Mouse (Mus musculus) stomach, embryonic 14.5 days (tissue): ENCODE results near the gene Tbc1d24. TPM values are rescaled to one million over a fixed set of nuclear protein-coding genes. Genes with fewer than 3 reads are reported as not detected.

Source experiments
- ATAC-seq: fragments of 200-750 bp; cut with Nextera tagmentation; 2 replicates; pipeline ENCODE4 v1.8.0; 2017; ENCODE audit warnings: low read depth, moderate TSS enrichment; ENCODE audit not compliant: insufficient number of reproducible peaks, insufficient read depth, low FRiP score
- H3K27ac ChIP-seq: fragments of 300-500 bp; sonication (generic); 2 replicates; pipeline ENCODE4 v1.5.1; 2014; ENCODE audit warnings: mild to moderate bottlenecking, low read length, moderate library complexity, mixed read lengths
- H3K27me3 ChIP-seq: fragments of 300-500 bp; sonication (generic); 2 replicates; pipeline ENCODE4 v1.6.1; 2014; ENCODE audit warnings: low read length, control low read depth, mixed read lengths; ENCODE audit not compliant: control insufficient read depth, insufficient read depth
- H3K36me3 ChIP-seq: fragments of 300-500 bp; sonication (generic); 2 replicates; pipeline ENCODE4 v1.6.1; 2014; ENCODE audit warnings: mild to moderate bottlenecking, control low read depth, low read length, moderate library complexity, mixed read lengths; ENCODE audit not compliant: control insufficient read depth, insufficient read depth
- H3K4me1 ChIP-seq: fragments of 300-500 bp; sonication (generic); 2 replicates; pipeline ENCODE4 v1.6.1; 2014; ENCODE audit warnings: low read length, control low read depth, mixed read lengths; ENCODE audit not compliant: control insufficient read depth, insufficient read depth
- H3K4me2 ChIP-seq: fragments of 300-500 bp; sonication (generic); replicated peaks from 2 replicates; pipeline ENCODE4 v1.6.1; 2014; ENCODE audit warnings: low read depth, low read length, control low read depth
- H3K4me3 ChIP-seq: fragments of 300-500 bp; sonication (generic); 2 replicates; pipeline ENCODE4 v1.5.1; 2014; ENCODE audit warnings: low read depth, low read length, control low read depth
- H3K9ac ChIP-seq: fragments of 300-500 bp; sonication (generic); replicated peaks from 2 replicates; pipeline ENCODE4 v1.6.1; 2014; ENCODE audit warnings: low read depth, mild to moderate bottlenecking, control low read depth, low read length, moderate library complexity, mixed read lengths
- H3K9me3 ChIP-seq: fragments of 300-500 bp; sonication (generic); 2 replicates; pipeline ENCODE4 v1.6.1; 2016; ENCODE audit warnings: low read depth, low read length, control low read depth; ENCODE audit not compliant: control insufficient read depth
- WGBS: fragments of 180-500 bp; shearing (Covaris S2); extraction: QIAGEN DNeasy Blood & Tissue Kit; methylation state at CpG from one replicate; pipeline ENCODE4 v1.1.7; 2014; 5-methylcytosine and 5-hydroxymethylcytosine counted together
- polyA plus RNA-seq: library from polyadenylated mRNA; unstranded; fragments of >200 nt; fragmentation: Nextera tagmentation; extraction: Ambion mirVana; gene quantifications from 2 replicates; pipeline ENCODE4 v1.2.1, GENCODE M21; 2014

Tbc1d24 gene
- polyA plus RNA-seq, 1 experiment from 2014 or later = 6.3 TPM

GRCm38 (mm10) chr17:24207768-24208640 lies 2.6 kb upstream of the Tbc1d24 start:
- ATAC-seq = no peak
- H3K4me2 ChIP-seq = peak overlapping the region; percentile 89
- WGBS = 53% methylated on average over 34 of the region's 34 CpGs
- H3K27ac ChIP-seq = peak overlapping the region; percentile 94; the same call in 1 of the 2 replicates
- H3K9me3 ChIP-seq = no peaks in the 10 kb centered on the region
- H3K27me3 ChIP-seq = no peaks in the 10 kb centered on the region
- peaks cover 69% of the 10 kb centered on the region for H3K4me1 ChIP-seq
- peak overlapping the region; percentile 73 for H3K9ac ChIP-seq
- H3K36me3 ChIP-seq = no peaks in the 10 kb centered on the region
- peak overlapping the region; percentile 59 for H3K4me3 ChIP-seq

DNA sequence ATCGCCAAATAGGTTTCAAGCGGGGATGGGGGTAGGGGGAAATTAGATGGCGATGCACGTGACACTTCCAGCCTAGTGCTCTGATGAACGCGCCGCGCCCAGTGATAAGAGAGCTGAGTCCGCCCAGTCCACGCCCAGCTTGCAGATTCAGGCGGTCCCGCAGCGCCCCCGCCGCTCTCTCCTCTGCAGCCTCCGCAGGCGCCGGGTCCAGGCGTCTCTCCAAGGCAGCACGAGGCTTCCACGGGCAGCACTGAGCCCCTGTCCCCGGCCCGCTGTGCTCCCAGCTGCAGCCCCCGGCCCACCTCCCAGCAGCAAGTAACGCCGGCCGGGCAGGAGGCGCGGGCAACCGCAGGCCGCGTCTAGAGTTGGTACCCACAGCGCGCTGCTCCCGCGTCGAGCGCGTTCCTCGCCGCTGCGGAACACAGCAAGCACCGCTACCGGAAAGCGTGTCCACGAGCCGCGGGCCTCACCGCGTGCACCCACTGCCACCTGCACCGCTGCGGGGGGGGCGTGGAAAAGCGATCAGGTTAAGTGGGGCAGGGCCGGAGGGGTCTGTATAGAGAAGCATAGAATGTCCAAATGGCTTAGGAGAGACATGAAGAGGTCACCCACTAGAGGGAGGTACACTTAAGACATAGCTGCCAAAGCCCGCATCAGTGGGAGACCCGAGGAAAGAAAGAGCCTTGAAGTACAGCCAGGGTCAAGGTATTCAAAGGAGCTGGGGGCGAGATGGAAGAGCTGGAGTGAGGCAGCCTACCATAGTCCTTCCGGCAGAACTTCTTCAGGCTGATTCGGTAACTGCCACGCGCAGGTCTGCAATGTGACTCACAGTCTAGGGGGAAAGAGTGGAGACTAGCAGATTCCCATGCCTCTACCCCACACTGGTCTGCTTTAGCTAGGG lies 1.3 kb upstream of the Tbc1d24 start:
- no peak for ATAC-seq
- WGBS = 5% methylated on average over 61 of the region's 62 CpGs
- Histone ChIP-seq H3K36me3 (no peaks in the 10 kb centered on the region), H3K4me1 (peaks cover 68% of the 10 kb centered on the region), H3K9ac (peak overlapping the region; percentile 48), H3K27ac (peak overlapping the region; percentile 61; the same call in 1 of the 2 replicates), H3K27me3 (no peaks in the 10 kb centered on the region), H3K4me3 (peak overlapping the region; percentile 59), H3K4me2 (peak overlapping the region; percentile 89), H3K9me3 (no peaks in the 10 kb centered on the region)

DNA sequence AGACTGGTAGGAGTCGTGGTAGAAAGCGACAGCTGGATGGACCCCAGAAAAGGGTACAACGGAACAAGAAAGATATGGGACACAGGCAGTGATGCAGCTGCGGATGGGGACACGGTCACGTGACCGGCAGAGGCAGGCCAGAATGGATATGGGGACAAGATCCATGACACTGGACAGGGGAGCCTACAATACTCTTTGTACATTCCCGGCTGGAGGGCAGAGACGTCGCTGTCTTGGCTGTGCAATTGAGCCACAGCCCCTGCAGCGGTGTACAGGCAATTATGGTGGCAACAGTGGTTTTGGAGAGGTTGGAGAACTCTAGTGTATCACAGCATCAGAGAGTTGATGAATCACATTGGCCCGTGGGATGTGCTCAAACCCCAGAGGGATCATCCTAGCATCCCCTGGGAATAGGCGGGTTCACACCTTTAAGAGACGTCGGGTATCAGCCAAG lies 573 bp upstream of the Tbc1d24 start:
- peak overlapping the region; percentile 64; the same call in 1 of the 2 replicates for H3K9ac ChIP-seq
- H3K27ac ChIP-seq = peak overlapping the region; percentile 35; the same call in 1 of the 2 replicates
- peak; percentile 14 for ATAC-seq

GRCm38 (mm10) chr17:24204846-24205245 lies 516 bp downstream of the Tbc1d24 start:
- Histone ChIP-seq H3K27ac (no peak overlapping the region; the same call in 1 of the 2 replicates), H3K9ac (peak overlapping the region; percentile 64), H3K4me2 (peak overlapping the region; percentile 89), H3K4me3 (peak overlapping the region; percentile 59), H3K36me3 (no peaks in the 10 kb centered on the region), H3K4me1 (peaks cover 50% of the 10 kb centered on the region), H3K27me3 (no peaks in the 10 kb centered on the region), H3K9me3 (no peaks in the 10 kb centered on the region)
- 6% methylated on average over 7 of the region's 7 CpGs for WGBS
- no peak for ATAC-seq

More for the DNA sequence above, 573 bp upstream of the Tbc1d24 start:
- Histone ChIP-seq H3K4me1 (peaks cover 60% of the 10 kb centered on the region), H3K36me3 (no peaks in the 10 kb centered on the region), H3K9me3 (no peaks in the 10 kb centered on the region), H3K4me3 (peak overlapping the region; percentile 59), H3K27me3 (no peaks in the 10 kb centered on the region), H3K4me2 (peak overlapping the region; percentile 89)
- 8% methylated on average over 15 of the region's 15 CpGs for WGBS

- H3K9ac ChIP-seq = no peak overlapping the region
- no peaks in the 10 kb centered on the region for H3K9me3 ChIP-seq
- H3K4me2 ChIP-seq = peak overlapping the region; percentile 89
- peaks cover 42% of the 10 kb centered on the region for H3K4me1 ChIP-seq
- H3K36me3 ChIP-seq = no peaks in the 10 kb centered on the region
- ATAC-seq = no peak
- 58% methylated on average over 3 of the region's 3 CpGs for WGBS
- no peaks in the 10 kb centered on the region for H3K27me3 ChIP-seq
- H3K27ac ChIP-seq = no peak overlapping the region
- H3K4me3 ChIP-seq = peak overlapping the region; percentile 59
These were observed 1.5 kb downstream of the Tbc1d24 start for GRCm38 (mm10) chr17:24203611-24204534.

GRCm38 (mm10) chr17:24203068-24203467 lies 2.3 kb downstream of the Tbc1d24 start:
- no peak overlapping the region for H3K4me3 ChIP-seq
- no peaks in the 10 kb centered on the region for H3K36me3 ChIP-seq
- no peak overlapping the region for H3K9ac ChIP-seq
- no peak overlapping the region for H3K27ac ChIP-seq
- H3K27me3 ChIP-seq = no peaks in the 10 kb centered on the region
- H3K9me3 ChIP-seq = no peaks in the 10 kb centered on the region
- 52% methylated on average over 4 of the region's 4 CpGs for WGBS
- no peak; the same call in 1 of the 2 replicates for ATAC-seq
- H3K4me2 ChIP-seq = no peak overlapping the region
- peaks cover 34% of the 10 kb centered on the region for H3K4me1 ChIP-seq

GRCm38 (mm10) chr17:24201092-24201491 lies 4.3 kb downstream of the Tbc1d24 start:
- no peaks in the 10 kb centered on the region for H3K9me3 ChIP-seq
- 80% methylated on average over 4 of the region's 4 CpGs for WGBS
- no peak overlapping the region for H3K27ac ChIP-seq
- H3K36me3 ChIP-seq = no peaks in the 10 kb centered on the region
- no peak overlapping the region for H3K9ac ChIP-seq
- peaks cover 17% of the 10 kb centered on the region for H3K4me1 ChIP-seq
- no peak overlapping the region for H3K4me3 ChIP-seq
- H3K27me3 ChIP-seq = no peaks in the 10 kb centered on the region
- no peak for ATAC-seq
- H3K4me2 ChIP-seq = no peak overlapping the region
